Mouse (Mus musculus) liver, embryonic 14.5 days (tissue): ENCODE results near the gene Eif5a. TPM values are rescaled to one million over a fixed set of nuclear protein-coding genes. Genes with fewer than 3 reads are reported as not detected.

Experiments used
- ATAC-seq: fragments of 200-750 bp; cut with Nextera tagmentation; 2 replicates; pipeline ENCODE4 v1.8.0; 2017; ENCODE audit warnings: moderate number of reproducible peaks, mild to moderate bottlenecking, moderate library complexity; ENCODE audit not compliant: insufficient read depth
- DNase-seq, 3 experiments: peaks; one replicate each; pipeline ENCODE4 v3.0.0-alpha.2; 2012 to 2013; ENCODE audit warnings: low read depth in 3 of 3, low spot score in 3 of 3
- H3K27ac ChIP-seq: fragments of 300-500 bp; sonication (generic); 2 replicates; pipeline ENCODE4 v1.5.1; 2014; ENCODE audit warnings: moderate library complexity, mild to moderate bottlenecking, control low read depth, inconsistent platforms
- H3K27me3 ChIP-seq: fragments of 300-500 bp; sonication (generic); 2 replicates; pipeline ENCODE4 v1.6.1; 2014; ENCODE audit warnings: mild to moderate bottlenecking, low read length, moderate library complexity; ENCODE audit not compliant: control insufficient read depth, insufficient read depth
- H3K36me3 ChIP-seq: fragments of 300-500 bp; sonication (generic); replicated peaks from 2 replicates; pipeline ENCODE4 v1.6.1; 2014; ENCODE audit warnings: low read depth; ENCODE audit not compliant: control insufficient read depth, insufficient read depth
- H3K4me1 ChIP-seq, 2 experiments: fragments of 200-500 bp in 1 of 2; fragments of 300-500 bp in 1 of 2; sonication (generic) in 1 of 2; replicated peaks; 2 replicates each; pipeline ENCODE4 v1.6.1; 2012 to 2014; ENCODE audit warnings: antibody characterized with exemption in 1 of 2, inconsistent platforms in 1 of 2, low read length in 1 of 2; ENCODE audit not compliant: control insufficient read depth in 2 of 2, insufficient read depth in 2 of 2
- H3K4me2 ChIP-seq: fragments of 300-500 bp; sonication (generic); 2 replicates; pipeline ENCODE4 v1.6.1; 2014; ENCODE audit warnings: low read depth, mild to moderate bottlenecking, control low read depth, moderate library complexity
- H3K4me3 ChIP-seq, 2 experiments: fragments of 200-500 bp in 1 of 2; fragments of 300-500 bp in 1 of 2; sonication (generic) in 1 of 2; 2 replicates each; pipeline ENCODE4 v1.5.1; 2012 to 2014; ENCODE audit warnings: low read depth in 2 of 2, low read length in 2 of 2, mild to moderate bottlenecking in 2 of 2, control low read depth in 1 of 2, inconsistent platforms in 1 of 2, moderate library complexity in 1 of 2; ENCODE audit not compliant: insufficient read depth in 1 of 2
- H3K9ac ChIP-seq: fragments of 300-500 bp; sonication (generic); replicated peaks from 2 replicates; pipeline ENCODE4 v1.6.1; 2014; ENCODE audit warnings: mild to moderate bottlenecking, control low read depth, moderate library complexity
- H3K9me3 ChIP-seq: fragments of 300-500 bp; sonication (generic); 2 replicates; pipeline ENCODE4 v1.6.1; 2016; ENCODE audit warnings: low read length, mixed read lengths; ENCODE audit not compliant: control insufficient read depth
- CTCF ChIP-seq: IDR thresholded peaks from 2 replicates; pipeline ENCODE4 v1.5.1; 2016; ENCODE audit warnings: antibody characterized with exemption, low read depth, control low read depth
- EP300 ChIP-seq: IDR thresholded peaks from 2 replicates; pipeline ENCODE4 v1.6.1; 2016; ENCODE audit warnings: antibody characterized with exemption, low read depth
- WGBS: fragments of 180-500 bp; shearing (Covaris S2); extraction: QIAGEN DNeasy Blood & Tissue Kit; methylation state at CpG from one replicate; pipeline ENCODE4 v1.1.7; 2014; ENCODE audit not compliant: insufficient replicate concordance; 5-methylcytosine and 5-hydroxymethylcytosine counted together
- polyA plus RNA-seq, 2 experiments: library from polyadenylated mRNA; depleted of rRNA in 1 of 2; stranded (reverse) in 1 of 2; unstranded in 1 of 2; fragments of >200 nt; fragmentation: Nextera tagmentation in 1 of 2; extraction: Ambion mirVana in 1 of 2; gene quantifications; 2 replicates each; pipeline versions ENCODE4 v1.2.1 to v1.2.3; 2012 to 2014

The Eif5a gene
- polyA plus RNA-seq, 2 experiments, result 846 to 1,316 TPM

- no peaks in the 10 kb centered on the region for H3K36me3 ChIP-seq
- TF ChIP-seq EP300 (no peak), CTCF (peak; percentile 25; the same call in 1 of the 2 replicates)
- H3K27ac ChIP-seq, result no peak overlapping the region
- no peak overlapping the region for H3K4me3 ChIP-seq
- ATAC-seq (no peak), DNase-seq (no peak)
- H3K4me2 ChIP-seq, result no peak overlapping the region
- 84% methylated on average over 2 of the region's 2 CpGs for WGBS
- no peak overlapping the region for H3K9ac ChIP-seq
- peaks cover 10% of the 10 kb centered on the region in 2 experiments for H3K4me1 ChIP-seq
- no peaks in the 10 kb centered on the region for H3K27me3 ChIP-seq
- H3K9me3 ChIP-seq, result no peaks in the 10 kb centered on the region
Measured at GRCm38 (mm10) chr11:69927501-69927900, 5.7 kb upstream of the Eif5a start.

- Histone ChIP-seq H3K36me3 (peaks cover 17% of the 10 kb centered on the region), H3K4me3 (peak overlapping the region in 1 of 2 experiments; percentile 99; a peak in 2 of 4 replicates), H3K9me3 (no peaks in the 10 kb centered on the region), H3K27ac (peak overlapping the region; percentile 99), H3K4me2 (peak overlapping the region; percentile 100), H3K4me1 (peaks cover 30 to 31% of the 10 kb centered on the region in 2 experiments), H3K9ac (peak overlapping the region; percentile 84; the same call in 1 of the 2 replicates), H3K27me3 (no peaks in the 10 kb centered on the region)
- no peak for ATAC-seq
- TF ChIP-seq CTCF (no peak), EP300 (no peak)
- whole genome bisulfite sequencing, result 59% methylated on average over 3 of the region's 3 CpGs
- no peak for DNase-seq
Measured at GRCm38 (mm10) chr11:69922796-69923195, 1.0 kb upstream of the Eif5a start.

GRCm38 (mm10) chr11:69922012-69922756, 426 bp upstream of the Eif5a start:
- Histone ChIP-seq H3K9me3 (no peaks in the 10 kb centered on the region), H3K27me3 (no peaks in the 10 kb centered on the region), H3K4me3 (peak overlapping the region; percentile 81 to 99), H3K9ac (peak overlapping the region; percentile 84), H3K4me2 (peak overlapping the region; percentile 100), H3K27ac (peak overlapping the region; percentile 99), H3K4me1 (peaks cover 36 to 37% of the 10 kb centered on the region in 2 experiments), H3K36me3 (peaks cover 23% of the 10 kb centered on the region)
- TF ChIP-seq CTCF (peak; percentile 19; the same call in 1 of the 2 replicates), EP300 (no peak; the same call in 1 of the 2 replicates)
- WGBS, result 1% methylated on average over 12 of the region's 12 CpGs
- ATAC-seq (no peak), DNase-seq (no peak)

- Histone ChIP-seq H3K4me2 (peak overlapping the region; percentile 100), H3K9ac (peak overlapping the region; percentile 81), H3K9me3 (no peaks in the 10 kb centered on the region), H3K4me3 (peak overlapping the region; percentile 99), H3K27ac (peak overlapping the region; percentile 95), H3K4me1 (peaks cover 49 to 51% of the 10 kb centered on the region in 2 experiments), H3K36me3 (peaks cover 39% of the 10 kb centered on the region), H3K27me3 (no peaks in the 10 kb centered on the region)
- under 1% methylated on average over 57 of the region's 65 CpGs for WGBS
- TF ChIP-seq EP300, result no peak
- TF ChIP-seq CTCF, result peak; percentile 23; the same call in 1 of the 2 replicates
- ATAC-seq (peak; percentile 20), DNase-seq (no peak)
Measured at GRCm38 (mm10) chr11:69920266-69921031, 1.3 kb downstream of the Eif5a start.
